Mouse (Mus musculus): Measurements from ENCODE around the gene Cdkl1.

DNA sequence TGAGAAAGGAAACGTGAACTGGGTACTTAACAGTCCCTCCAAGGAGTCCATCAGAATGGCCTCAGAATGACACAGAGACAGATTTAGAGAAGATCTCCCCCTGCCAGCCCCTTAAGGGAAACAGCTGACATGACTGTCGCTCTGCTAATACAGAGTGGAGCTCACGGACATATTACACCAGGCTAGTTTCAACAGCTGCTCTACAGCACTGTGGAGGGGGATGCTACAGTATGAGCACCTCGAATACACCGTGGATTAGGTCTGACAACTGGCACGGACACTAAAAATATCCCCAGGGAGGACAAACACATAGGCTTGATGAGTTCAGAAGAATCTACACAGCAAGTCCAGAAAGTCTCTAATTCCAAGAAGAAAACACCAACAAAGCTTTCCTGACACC, 92.7 kb downstream of the Cdkl1 start:
- TF ChIP-seq POLR2A (IDR thresholded peaks at IDR 0.05; ENCODE audit: low read depth, low read length): no peak
- no peak for TF ChIP-seq CTCF (conservative IDR thresholded peaks at IDR 0.05; ENCODE audit: insufficient read depth, insufficient read length, low read depth, low read length)
